Mouse (Mus musculus) intestine, embryonic 14.5 days (tissue): ENCODE measurements around the gene Ccdc152. TPM values are rescaled to one million over a fixed set of nuclear protein-coding genes. Genes with fewer than 3 reads are reported as not detected.
A peak's percentile ranks its signal among the peaks of the same experiment; 100 is the strongest.

Experiments
- ATAC-seq: fragments of 200-750 bp; cut with Nextera tagmentation; replicated peaks from 2 replicates; pipeline ENCODE4 v1.8.0; 2017; ENCODE audit warnings: low read depth, moderate number of reproducible peaks, moderate TSS enrichment, moderate library complexity; ENCODE audit not compliant: low FRiP score, low TSS enrichment
- DNase-seq: peaks from one replicate; pipeline ENCODE4 v3.0.0-alpha.2; 2018; ENCODE audit warnings: low spot score
- H3K27ac ChIP-seq: fragments of 300-500 bp; sonication (generic); 2 replicates; pipeline ENCODE4 v1.5.1; 2014; ENCODE audit warnings: low read depth, mild to moderate bottlenecking, control low read depth
- H3K27me3 ChIP-seq: fragments of 300-500 bp; sonication (generic); replicated peaks from 2 replicates; pipeline ENCODE4 v1.6.1; 2014; ENCODE audit warnings: low read length, control low read depth; ENCODE audit not compliant: control insufficient read depth, insufficient read depth
- H3K36me3 ChIP-seq: fragments of 300-500 bp; sonication (generic); 2 replicates; pipeline ENCODE4 v1.6.1; 2014; ENCODE audit warnings: low read length, control low read depth; ENCODE audit not compliant: control insufficient read depth, insufficient read depth
- H3K4me1 ChIP-seq: fragments of 300-500 bp; sonication (generic); replicated peaks from 2 replicates; pipeline ENCODE4 v1.6.1; 2014; ENCODE audit warnings: low read length, control low read depth, mixed read lengths; ENCODE audit not compliant: control insufficient read depth, insufficient read depth
- H3K4me2 ChIP-seq: fragments of 300-500 bp; sonication (generic); 2 replicates; pipeline ENCODE4 v1.6.1; 2014; ENCODE audit warnings: low read length
- H3K4me3 ChIP-seq: fragments of 300-500 bp; sonication (generic); 2 replicates; pipeline ENCODE4 v1.5.1; 2014; ENCODE audit warnings: low read depth, low read length, control low read depth, mixed read lengths
- H3K9ac ChIP-seq: fragments of 300-500 bp; sonication (generic); 2 replicates; pipeline ENCODE4 v1.6.1; 2014; ENCODE audit warnings: mild to moderate bottlenecking, low read length
- H3K9me3 ChIP-seq: fragments of 300-500 bp; sonication (generic); 2 replicates; pipeline ENCODE4 v1.6.1; 2016; ENCODE audit warnings: low read length, control low read depth; ENCODE audit not compliant: control insufficient read depth
- WGBS: fragments of 180-500 bp; shearing (Covaris S2); extraction: QIAGEN DNeasy Blood & Tissue Kit; methylation state at CpG from one replicate; pipeline ENCODE4 v1.1.7; 2014; 5-methylcytosine and 5-hydroxymethylcytosine counted together
- polyA plus RNA-seq: library from polyadenylated mRNA; unstranded; fragments of >200 nt; fragmentation: Nextera tagmentation; extraction: Ambion mirVana; gene quantifications from 2 replicates; pipeline ENCODE4 v1.2.1, GENCODE M21; 2014

The Ccdc152 gene
- polyA plus RNA-seq, 1 experiment from 2014 or later, result 0.24 TPM

DNA sequence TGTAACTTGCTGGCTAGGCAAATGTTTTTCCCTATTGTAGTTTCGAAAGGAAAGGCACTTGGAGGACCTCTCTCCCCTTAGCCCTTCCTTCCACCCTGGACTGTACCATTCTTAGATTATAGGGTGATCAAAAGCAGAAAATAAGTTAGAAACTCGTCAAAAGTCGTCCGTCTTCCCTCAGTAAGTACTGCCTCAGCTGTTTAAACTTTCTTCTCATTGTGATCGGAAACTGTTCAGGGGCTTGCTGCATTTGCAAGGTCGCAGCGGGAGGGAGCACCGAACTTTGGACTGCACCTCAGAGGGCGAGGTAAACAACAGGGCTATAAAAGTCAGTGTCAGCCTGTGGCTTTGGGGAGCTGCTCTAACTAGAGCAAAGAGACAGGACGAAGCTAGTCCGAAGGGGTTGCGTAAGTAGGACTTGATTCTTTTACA lies 32.7 kb downstream of the Ccdc152 start:
- peak overlapping the region; percentile 56 for H3K4me2 ChIP-seq
- no peaks in the 10 kb centered on the region for H3K27me3 ChIP-seq
- ATAC-seq (peak; percentile 92), DNase-seq (peak; percentile 94)
- H3K9me3 ChIP-seq, result no peaks in the 10 kb centered on the region
- peaks cover 4% of the 10 kb centered on the region; the same call in 1 of the 2 replicates for H3K36me3 ChIP-seq
- H3K4me3 ChIP-seq, result peak overlapping the region; percentile 42
- peak overlapping the region; percentile 51 for H3K9ac ChIP-seq
- 2% methylated on average over 12 of the region's 12 CpGs for WGBS
- peak overlapping the region; percentile 91 for H3K27ac ChIP-seq
- H3K4me1 ChIP-seq, result peaks cover 9% of the 10 kb centered on the region; the same call in 1 of the 2 replicates

DNA sequence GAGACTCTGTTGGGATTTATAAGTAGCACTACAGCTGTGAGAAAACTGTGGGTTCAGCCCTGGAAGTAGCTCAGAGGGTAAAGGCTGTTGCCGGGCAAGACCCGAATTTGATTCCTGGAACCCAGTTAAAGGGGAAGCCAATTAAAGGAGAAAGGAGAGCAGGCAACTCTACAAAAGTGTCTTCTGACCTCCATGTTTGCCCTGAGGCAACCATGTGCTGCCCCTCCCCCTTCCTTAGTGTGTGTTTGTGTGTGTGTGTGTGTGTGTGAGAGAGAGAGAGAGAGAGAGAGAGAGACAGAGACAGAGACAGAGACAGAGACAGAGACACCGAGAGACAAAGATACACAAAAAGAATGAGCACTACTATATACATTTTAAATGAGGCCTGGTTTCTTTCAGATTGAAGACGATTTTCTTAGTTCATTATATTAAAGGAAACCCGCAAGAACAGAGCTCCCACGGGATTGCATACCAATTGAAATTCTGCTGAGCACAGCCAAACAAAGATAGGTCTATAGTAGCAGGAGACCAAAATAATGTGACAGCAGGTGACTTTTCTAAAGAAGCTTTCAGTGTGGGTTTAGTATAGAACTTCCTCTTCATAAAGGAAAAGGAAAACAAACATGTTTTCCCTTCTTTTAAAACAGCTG lies 33.2 kb downstream of the Ccdc152 start:
- ATAC-seq (peak; percentile 33; the same call in 1 of the 2 replicates), DNase-seq (no peak)
- no peaks in the 10 kb centered on the region for H3K27me3 ChIP-seq
- H3K36me3 ChIP-seq, result no peaks in the 10 kb centered on the region
- H3K4me2 ChIP-seq, result peak overlapping the region; percentile 56
- WGBS, result 21% methylated on average over 6 of the region's 6 CpGs
- H3K4me3 ChIP-seq, result peak overlapping the region; percentile 42
- H3K4me1 ChIP-seq, result peaks cover 9% of the 10 kb centered on the region; the same call in 1 of the 2 replicates
- H3K9me3 ChIP-seq, result no peaks in the 10 kb centered on the region
- H3K9ac ChIP-seq, result no peak overlapping the region; the same call in 1 of the 2 replicates
- peak overlapping the region; percentile 91 for H3K27ac ChIP-seq

DNA sequence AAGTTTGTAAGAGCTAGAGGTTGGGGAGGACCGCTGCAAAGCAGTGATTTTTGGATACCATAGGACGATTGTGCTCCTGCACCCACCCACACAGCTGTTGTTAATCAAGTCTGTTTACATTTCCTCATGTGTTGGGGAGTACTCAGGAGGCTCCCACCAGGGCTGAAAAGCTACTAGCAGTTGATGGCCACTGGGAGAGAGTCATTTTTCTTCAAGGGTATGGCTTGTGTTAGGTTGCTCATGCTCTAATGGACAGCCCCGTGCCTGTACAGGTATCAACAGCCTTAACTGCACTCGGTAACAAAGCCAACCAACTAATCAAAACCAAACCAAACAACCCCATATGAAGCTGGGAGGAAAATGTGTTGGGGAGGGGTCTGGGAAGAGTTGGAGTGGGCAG lies 33.8 kb downstream of the Ccdc152 start:
- H3K27me3 ChIP-seq, result no peaks in the 10 kb centered on the region
- H3K9ac ChIP-seq, result no peak overlapping the region
- H3K36me3 ChIP-seq, result no peaks in the 10 kb centered on the region
- no peaks in the 10 kb centered on the region for H3K9me3 ChIP-seq
- H3K4me2 ChIP-seq, result no peak overlapping the region; the same call in 1 of the 2 replicates
- ATAC-seq (no peak), DNase-seq (no peak)
- no peak overlapping the region for H3K4me3 ChIP-seq
- WGBS, result 38% methylated on average over 4 of the region's 4 CpGs
- peak overlapping the region; percentile 91 for H3K27ac ChIP-seq
- H3K4me1 ChIP-seq, result peaks cover 9% of the 10 kb centered on the region; the same call in 1 of the 2 replicates

DNA sequence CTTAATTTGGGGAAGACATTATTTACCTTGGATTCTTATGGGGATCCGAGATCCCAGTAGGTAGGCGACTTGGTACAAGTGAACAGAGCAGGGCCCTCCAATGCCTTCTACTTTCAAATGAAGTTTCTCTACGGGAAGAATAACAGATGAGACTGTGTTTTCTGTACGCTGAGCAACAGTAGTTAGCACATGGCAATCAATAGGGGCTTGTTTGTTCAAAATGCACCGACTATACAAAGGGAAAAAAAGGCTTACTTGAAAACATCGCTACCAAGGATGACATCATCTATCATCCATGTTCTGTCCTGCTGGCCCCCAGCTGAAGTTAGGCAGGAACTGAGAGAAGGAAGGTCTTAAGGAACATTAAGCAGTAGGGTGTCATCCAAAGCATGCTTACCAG lies 35.1 kb downstream of the Ccdc152 start, which contains the start of gene Selenop:
Selenop (plus strand) TSS at position 301 of the 400 bp plus-strand sequence.
- H3K27ac ChIP-seq, result peak within 1 kb of the TSS; percentile 91; the same call in 1 of the 2 replicates
- H3K27me3 ChIP-seq, result no peaks in the 10 kb centered on the region
- 85% methylated on average over 6 of the region's 6 CpGs for whole genome bisulfite sequencing

DNA sequence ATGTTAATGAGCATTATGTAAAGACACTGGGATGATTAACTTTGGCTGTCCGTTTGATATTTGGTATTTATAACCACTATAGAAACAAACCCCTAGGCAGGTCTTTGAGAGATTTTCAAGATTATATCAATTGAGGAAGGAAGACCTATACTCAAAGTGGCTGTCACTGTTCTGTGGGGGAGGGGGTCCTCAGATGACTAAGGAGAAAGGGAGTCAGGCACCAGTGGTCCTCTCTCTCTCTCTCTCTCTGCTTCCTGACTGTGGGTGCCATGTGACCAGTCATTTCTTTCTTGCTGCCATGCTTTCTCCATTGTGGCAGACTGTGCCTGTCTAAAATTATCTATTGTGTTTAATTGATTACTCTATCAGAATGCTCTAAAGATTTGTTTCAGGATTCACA lies 38.5 kb downstream of the Ccdc152 start:
- no peak for ATAC-seq
- H3K9ac ChIP-seq, result no peak overlapping the region
- DNase-seq, result no peak
- no peak overlapping the region for H3K27ac ChIP-seq
- H3K27me3 ChIP-seq, result no peaks in the 10 kb centered on the region
- no peaks in the 10 kb centered on the region for H3K36me3 ChIP-seq
- no peak overlapping the region for H3K4me3 ChIP-seq
- no peak overlapping the region for H3K4me2 ChIP-seq
- 94% methylated on average over 1 of the region's 1 CpGs for WGBS
- H3K4me1 ChIP-seq, result 0 out of 2 replicates have a peak, but pooled peaks cover 9% of the 10 kb centered on the region
- H3K9me3 ChIP-seq, result no peaks in the 10 kb centered on the region

More for the DNA sequence above, 35.1 kb downstream of the Ccdc152 start, which contains the start of gene Selenop:
- Histone ChIP-seq H3K4me2 (no peak within 1 kb of the TSS), H3K9me3 (no peaks in the 10 kb centered on the region), H3K4me3 (no peak within 1 kb of the TSS), H3K9ac (no peak within 1 kb of the TSS), H3K4me1 (peaks cover 9% of the 10 kb centered on the region; the same call in 1 of the 2 replicates), H3K36me3 (no peaks in the 10 kb centered on the region)
- no peak for DNase-seq
- ATAC-seq, result no peak

DNA sequence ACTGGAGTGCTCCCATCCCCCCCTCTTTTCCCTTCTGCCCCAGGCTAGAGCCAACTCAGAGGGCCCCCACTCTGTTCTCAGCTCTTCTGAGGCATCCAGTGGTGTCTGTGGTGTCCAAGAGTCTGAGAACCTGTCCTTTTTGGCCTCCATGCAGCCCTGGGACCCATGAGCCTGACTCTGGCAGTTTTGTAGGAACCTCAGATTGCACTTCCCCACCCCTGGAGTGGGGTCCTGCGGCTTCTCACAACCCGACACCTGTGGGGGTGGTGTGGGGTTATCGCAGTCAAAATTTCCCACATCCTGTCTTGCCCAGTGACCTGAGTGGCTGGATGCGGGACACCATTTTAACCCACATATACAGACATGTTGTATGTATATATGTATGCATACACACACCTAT lies 39.0 kb downstream of the Ccdc152 start:
- no peak overlapping the region for H3K27ac ChIP-seq
- H3K4me3 ChIP-seq, result no peak overlapping the region
- WGBS, result 90% methylated on average over 4 of the region's 4 CpGs
- no peaks in the 10 kb centered on the region for H3K36me3 ChIP-seq
- no peaks in the 10 kb centered on the region for H3K27me3 ChIP-seq
- H3K4me2 ChIP-seq, result no peak overlapping the region
- no peak for ATAC-seq
- H3K4me1 ChIP-seq, result 0 out of 2 replicates have a peak, but pooled peaks cover 3% of the 10 kb centered on the region
- no peaks in the 10 kb centered on the region for H3K9me3 ChIP-seq
- no peak for DNase-seq
- H3K9ac ChIP-seq, result no peak overlapping the region

DNA sequence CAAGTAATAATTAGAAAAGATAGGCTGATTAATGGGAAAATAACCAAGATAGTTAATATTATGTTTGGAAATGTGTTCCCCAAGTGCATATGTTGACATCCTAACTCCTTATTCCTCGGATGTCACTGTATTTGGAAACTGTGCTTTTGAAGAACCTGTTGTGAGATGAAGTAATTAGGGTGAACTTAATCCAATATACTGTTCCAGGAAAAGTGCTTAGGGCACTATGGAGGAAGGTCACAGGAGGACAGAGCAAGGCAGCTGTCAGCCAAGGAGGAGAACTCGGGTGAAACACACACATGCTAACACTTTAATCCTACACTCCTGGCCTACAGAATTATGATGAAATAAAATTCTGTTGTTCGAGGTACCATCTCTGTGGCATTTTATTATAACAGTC lies 40.4 kb downstream of the Ccdc152 start:
- 69% methylated on average over 3 of the region's 3 CpGs for WGBS
- H3K9me3 ChIP-seq, result no peaks in the 10 kb centered on the region
- DNase-seq (no peak), ATAC-seq (no peak)
- H3K36me3 ChIP-seq, result no peaks in the 10 kb centered on the region
- no peak overlapping the region for H3K4me2 ChIP-seq
- H3K4me1 ChIP-seq, result no peaks in the 10 kb centered on the region
- H3K27ac ChIP-seq, result no peak overlapping the region
- H3K9ac ChIP-seq, result no peak overlapping the region
- H3K4me3 ChIP-seq, result no peak overlapping the region
- no peaks in the 10 kb centered on the region for H3K27me3 ChIP-seq

DNA sequence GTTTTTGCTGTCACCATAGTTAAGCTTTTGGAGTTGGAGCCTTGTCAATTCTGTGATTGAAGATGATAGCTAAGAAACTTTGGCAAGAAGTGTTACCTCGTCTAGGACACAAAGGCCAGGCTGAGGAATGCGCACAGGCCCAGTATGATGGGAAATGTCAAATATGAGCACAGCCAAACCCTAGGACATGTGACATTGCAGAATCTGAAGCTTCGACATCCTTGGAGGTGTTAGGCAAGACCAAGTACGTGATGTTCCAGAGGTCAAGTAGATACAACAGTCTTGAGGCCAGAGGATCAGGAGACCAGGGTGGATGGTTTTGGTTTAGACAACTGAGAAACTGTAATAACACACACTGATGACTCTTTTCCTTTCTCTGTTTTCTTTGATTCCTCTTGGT lies 43.0 kb downstream of the Ccdc152 start:
- H3K4me3 ChIP-seq, result no peak overlapping the region
- no peaks in the 10 kb centered on the region for H3K4me1 ChIP-seq
- H3K27ac ChIP-seq, result no peak overlapping the region
- ATAC-seq (no peak), DNase-seq (no peak)
- H3K36me3 ChIP-seq, result no peaks in the 10 kb centered on the region
- 81% methylated on average over 4 of the region's 4 CpGs for WGBS
- H3K9ac ChIP-seq, result no peak overlapping the region
- H3K27me3 ChIP-seq, result no peaks in the 10 kb centered on the region
- H3K9me3 ChIP-seq, result no peaks in the 10 kb centered on the region
- H3K4me2 ChIP-seq, result no peak overlapping the region

DNA sequence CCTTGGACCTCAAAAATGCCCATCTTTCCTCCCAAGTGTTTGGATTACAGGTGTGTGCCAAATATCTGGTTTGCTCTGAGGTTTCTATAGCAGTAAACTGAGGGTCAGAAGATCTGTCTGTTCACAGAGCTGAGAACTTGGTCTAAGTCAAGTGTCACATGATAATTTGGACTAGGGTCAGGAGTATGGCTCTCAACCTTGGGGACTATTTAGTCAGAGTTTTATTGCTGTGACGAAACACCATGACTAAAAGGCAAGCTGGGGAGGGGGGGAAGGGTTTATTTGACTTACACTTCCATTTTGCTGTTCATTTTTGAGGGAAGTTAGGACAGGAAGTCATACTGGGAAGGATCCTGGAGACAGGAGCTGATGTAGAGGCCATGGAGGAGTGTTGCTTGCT lies 44.3 kb downstream of the Ccdc152 start:
- H3K4me3 ChIP-seq, result no peak overlapping the region
- no peak for ATAC-seq
- no peaks in the 10 kb centered on the region for H3K27me3 ChIP-seq
- H3K4me2 ChIP-seq, result no peak overlapping the region
- H3K9me3 ChIP-seq, result 0 out of 2 replicates have a peak, but pooled peaks cover 6% of the 10 kb centered on the region
- no peak for DNase-seq
- H3K4me1 ChIP-seq, result no peaks in the 10 kb centered on the region
- 77% methylated on average over 1 of the region's 1 CpGs for WGBS
- H3K27ac ChIP-seq, result no peak overlapping the region
- H3K36me3 ChIP-seq, result no peaks in the 10 kb centered on the region
- H3K9ac ChIP-seq, result no peak overlapping the region
